Mouse (Mus musculus) embryonic facial prominence, embryonic 11.5 days (tissue): ENCODE measurements around the gene Camk2g. TPM values are rescaled to one million over a fixed set of nuclear protein-coding genes. Genes with fewer than 3 reads are reported as not detected.

Experiments used
- ATAC-seq: fragments of 200-750 bp; cut with Nextera tagmentation; replicated peaks from 2 replicates; pipeline ENCODE4 v1.8.0; 2017; ENCODE audit warnings: low read depth; ENCODE audit not compliant: insufficient number of reproducible peaks, low FRiP score, low TSS enrichment
- DNase-seq: peaks from one replicate; pipeline ENCODE4 v3.0.0-alpha.2; 2015; ENCODE audit warnings: low spot score
- H3K27ac ChIP-seq: fragments of 300-500 bp; sonication (generic); replicated peaks from 2 replicates; pipeline ENCODE4 v1.5.1; 2014; ENCODE audit warnings: mild to moderate bottlenecking, low read depth, low read length, control low read depth
- H3K27me3 ChIP-seq: fragments of 300-500 bp; sonication (generic); 2 replicates; pipeline ENCODE4 v1.6.1; 2014; ENCODE audit warnings: mild to moderate bottlenecking, low read length, moderate library complexity, mixed read lengths; ENCODE audit not compliant: control insufficient read depth, insufficient read depth
- H3K36me3 ChIP-seq: fragments of 300-500 bp; sonication (generic); replicated peaks from 2 replicates; pipeline ENCODE4 v1.6.1; 2014; ENCODE audit warnings: low read depth, mild to moderate bottlenecking, low read length, moderate library complexity, mixed read lengths; ENCODE audit not compliant: control insufficient read depth, insufficient read depth
- H3K4me1 ChIP-seq: fragments of 300-500 bp; sonication (generic); 2 replicates; pipeline ENCODE4 v1.6.1; 2014; ENCODE audit warnings: low read length, mixed read lengths; ENCODE audit not compliant: control insufficient read depth, insufficient read depth
- H3K4me2 ChIP-seq: fragments of 300-500 bp; sonication (generic); 2 replicates; pipeline ENCODE4 v1.6.1; 2014; ENCODE audit warnings: low read depth, mild to moderate bottlenecking, control low read depth, low read length, moderate library complexity
- H3K4me3 ChIP-seq: fragments of 300-500 bp; sonication (generic); 2 replicates; pipeline ENCODE4 v1.5.1; 2014; ENCODE audit warnings: low read depth, low read length, control low read depth
- H3K9ac ChIP-seq: fragments of 300-500 bp; sonication (generic); replicated peaks from 2 replicates; pipeline ENCODE4 v1.6.1; 2014; ENCODE audit warnings: mild to moderate bottlenecking, control low read depth, low read length
- H3K9me3 ChIP-seq: fragments of 300-500 bp; sonication (generic); replicated peaks from 2 replicates; pipeline ENCODE4 v1.6.1; 2016; ENCODE audit warnings: mild to moderate bottlenecking, low read length, inconsistent platforms, mixed read lengths; ENCODE audit not compliant: control insufficient read depth
- WGBS: fragments of 180-500 bp; shearing (Covaris S2); extraction: QIAGEN DNeasy Blood & Tissue Kit; methylation state at CpG from one replicate; pipeline ENCODE4 v1.1.7; 2014; 5-methylcytosine and 5-hydroxymethylcytosine counted together
- polyA plus RNA-seq: library from polyadenylated mRNA; unstranded; fragments of >200 nt; fragmentation: Nextera tagmentation; extraction: Ambion mirVana; gene quantifications from 2 replicates; pipeline ENCODE4 v1.2.1, GENCODE M21; 2014

Camk2g gene
- polyA plus RNA-seq, 1 experiment from 2014 or later, result 47.1 TPM

- no peak overlapping the region for H3K27ac ChIP-seq
- no peaks in the 10 kb centered on the region for H3K27me3 ChIP-seq
- no peak overlapping the region for H3K4me2 ChIP-seq
- no peak overlapping the region for H3K4me3 ChIP-seq
- no peaks in the 10 kb centered on the region; the same call in none of the 2 replicates for H3K36me3 ChIP-seq
- 84% methylated on average over 9 of the region's 9 CpGs for WGBS
- ATAC-seq (no peak), DNase-seq (no peak)
- H3K9ac ChIP-seq, result no peak overlapping the region
- no peaks in the 10 kb centered on the region for H3K9me3 ChIP-seq
- no peaks in the 10 kb centered on the region for H3K4me1 ChIP-seq
Observed at GRCm38 (mm10) chr14:20741301-20741700, 52.6 kb downstream of the Camk2g start.

- ATAC-seq (no peak), DNase-seq (no peak)
- Histone ChIP-seq H3K4me1 (no peaks in the 10 kb centered on the region), H3K36me3 (peaks cover 2% of the 10 kb centered on the region), H3K27me3 (no peaks in the 10 kb centered on the region), H3K27ac (no peak overlapping the region), H3K9me3 (no peaks in the 10 kb centered on the region), H3K9ac (no peak overlapping the region), H3K4me2 (no peak overlapping the region), H3K4me3 (no peak overlapping the region)
- 85% methylated on average over 8 of the region's 8 CpGs for WGBS
Observed at GRCm38 (mm10) chr14:20738511-20738910, 55.4 kb downstream of the Camk2g start.

- no peak overlapping the region for H3K4me2 ChIP-seq
- no peaks in the 10 kb centered on the region for H3K27me3 ChIP-seq
- DNase-seq (peak; percentile 50), ATAC-seq (no peak)
- no peak overlapping the region for H3K9ac ChIP-seq
- H3K27ac ChIP-seq, result no peak overlapping the region
- no peaks in the 10 kb centered on the region for H3K4me1 ChIP-seq
- no peak overlapping the region for H3K4me3 ChIP-seq
- 49% methylated on average over 14 of the region's 14 CpGs for WGBS
- no peaks in the 10 kb centered on the region for H3K9me3 ChIP-seq
- peaks cover 2% of the 10 kb centered on the region for H3K36me3 ChIP-seq
Observed at GRCm38 (mm10) chr14:20737306-20737705, 56.6 kb downstream of the Camk2g start.

GRCm38 (mm10) chr14:20735892-20736390 is 57.9 kb downstream of the Camk2g start:
- Histone ChIP-seq H3K36me3 (peaks cover 2% of the 10 kb centered on the region), H3K4me3 (no peak overlapping the region), H3K9me3 (no peaks in the 10 kb centered on the region), H3K4me1 (no peaks in the 10 kb centered on the region), H3K27ac (no peak overlapping the region), H3K9ac (no peak overlapping the region), H3K4me2 (no peak overlapping the region), H3K27me3 (no peaks in the 10 kb centered on the region)
- DNase-seq, result no peak
- ATAC-seq, result no peak
- WGBS, result 90% methylated on average over 13 of the region's 13 CpGs

GRCm38 (mm10) chr14:20735052-20735451 is 58.8 kb downstream of the Camk2g start:
- no peak for DNase-seq
- H3K36me3 ChIP-seq, result peaks cover 3% of the 10 kb centered on the region
- H3K4me2 ChIP-seq, result no peak overlapping the region
- ATAC-seq, result no peak
- H3K9me3 ChIP-seq, result no peaks in the 10 kb centered on the region
- WGBS, result 77% methylated on average over 2 of the region's 2 CpGs
- H3K9ac ChIP-seq, result no peak overlapping the region
- no peak overlapping the region for H3K27ac ChIP-seq
- no peaks in the 10 kb centered on the region for H3K4me1 ChIP-seq
- H3K27me3 ChIP-seq, result no peaks in the 10 kb centered on the region
- no peak overlapping the region for H3K4me3 ChIP-seq

GRCm38 (mm10) chr14:20733952-20734774 is 59.7 kb downstream of the Camk2g start, which contains the start of gene Ndst2:
Gene Ndst2, minus strand, starts transcription at chr14:20734562.
- H3K27ac ChIP-seq, result peak within 1 kb of the TSS; percentile 84
- peak; percentile 94 for DNase-seq
- no peaks in the 10 kb centered on the region for H3K9me3 ChIP-seq
- H3K36me3 ChIP-seq, result peaks cover 10% of the 10 kb centered on the region
- H3K4me1 ChIP-seq, result no peaks in the 10 kb centered on the region
- peak within 1 kb of the TSS; percentile 92 for H3K9ac ChIP-seq
- under 1% methylated on average over 72 of the region's 81 CpGs for WGBS
- H3K27me3 ChIP-seq, result no peaks in the 10 kb centered on the region
- peak within 1 kb of the TSS; percentile 90 for H3K4me2 ChIP-seq
- ATAC-seq, result peak; percentile 98
- peak within 1 kb of the TSS; percentile 86 for H3K4me3 ChIP-seq

- no peaks in the 10 kb centered on the region for H3K27me3 ChIP-seq
- H3K36me3 ChIP-seq, result peaks cover 11% of the 10 kb centered on the region
- ATAC-seq (no peak), DNase-seq (peak; percentile 12)
- no peaks in the 10 kb centered on the region for H3K9me3 ChIP-seq
- peak overlapping the region; percentile 92 for H3K9ac ChIP-seq
- no peaks in the 10 kb centered on the region for H3K4me1 ChIP-seq
- 52% methylated on average over 12 of the region's 12 CpGs for WGBS
- peak overlapping the region; percentile 90 for H3K4me2 ChIP-seq
- peak overlapping the region; percentile 84 for H3K27ac ChIP-seq
- peak overlapping the region; percentile 86 for H3K4me3 ChIP-seq
Observed at GRCm38 (mm10) chr14:20733041-20733951, 60.6 kb downstream of the Camk2g start.
